Mouse (Mus musculus) thymus, postnatal 25 days (tissue): Measurements from ENCODE around the gene Pip.

Experiments used
- DNase-seq: peaks from one replicate; pipeline ENCODE4 v3.0.0; 2022

Gene Pip

GRCm38 (mm10) chr6:41847235-41847634, at the start of gene Pip:
Gene Pip (plus strand): TSS chr6:41847535.
- DNase-seq = no peak

GRCm38 (mm10) chr6:41824086-41824485, 23.2 kb upstream of the Pip start:
- no peak for DNase-seq

DNA sequence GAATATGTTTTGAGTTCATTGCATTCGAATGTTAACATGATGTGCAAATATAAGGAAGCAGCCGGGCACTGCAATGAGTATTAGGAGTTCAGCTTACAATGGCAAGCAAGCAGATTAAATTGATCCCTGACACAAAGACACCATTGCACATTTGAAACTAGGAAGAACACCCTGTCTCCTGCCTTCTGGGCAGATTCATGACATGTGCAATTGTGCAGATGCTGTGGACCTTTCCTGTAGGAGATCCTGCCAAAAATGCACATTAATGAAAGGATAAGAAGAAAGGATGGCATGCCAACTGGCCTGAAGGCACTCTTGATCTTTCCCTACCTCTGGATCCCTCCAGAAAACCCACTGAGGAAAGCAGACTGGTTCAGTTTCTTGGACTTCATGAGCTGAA, 17.8 kb upstream of the Pip start:
- DNase-seq = no peak

DNA sequence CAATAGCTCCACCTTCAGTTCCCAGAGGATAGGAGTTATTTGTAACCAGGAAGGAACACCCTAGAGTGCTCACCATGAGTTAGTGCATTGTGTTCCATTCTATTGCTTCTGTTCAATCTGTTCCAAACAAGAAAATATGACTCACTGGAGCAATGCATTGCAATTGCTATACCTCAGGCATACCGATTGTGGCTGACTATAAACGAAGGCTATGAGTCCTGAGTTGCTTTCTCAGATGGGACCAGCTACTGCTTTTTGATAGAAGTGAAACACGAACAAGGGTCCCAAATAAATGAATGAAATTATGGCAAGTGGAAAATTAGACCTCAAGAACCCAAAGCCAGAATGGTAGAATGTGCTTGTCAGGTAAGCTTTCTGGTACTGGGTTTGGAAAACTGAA, 5.4 kb downstream of the Pip start, which contains the start of gene Sval2:
Gene Sval2 (plus strand): TSS at position 301 of the 400 bp plus-strand sequence.
- no peak for DNase-seq

GRCm38 (mm10) chr6:41864038-41864437, 16.7 kb downstream of the Pip start:
- no peak for DNase-seq
